Mouse (Mus musculus): ENCODE measurements around the gene Znhit3. TPM values are rescaled to one million over a fixed set of nuclear protein-coding genes. Genes with fewer than 3 reads are reported as not detected.

Znhit3 gene
- total and polyA plus RNA-seq, 3 experiments = 2.4 to 40.2 (median 22.1) TPM

- no peak overlapping the region for H3K4me3 ChIP-seq (ENCODE audit: low read depth, low read length)
- peaks cover 29% of the 10 kb centered on the region for H3K27me3 ChIP-seq (ENCODE audit: insufficient read depth, low read length)
- no peak for TF ChIP-seq TAL1 (conservative IDR thresholded peaks at IDR 0.05; ENCODE audit: low read depth, low read length)
- TF ChIP-seq POLR2AphosphoS5 (IDR thresholded peaks at IDR 0.05; ENCODE audit: insufficient replicate concordance, low read depth, low read length) = no peak
- no peak for TF ChIP-seq GATA2 (IDR thresholded peaks at IDR 0.05; ENCODE audit: borderline replicate concordance, low read depth, low read length)
- no peak for TF ChIP-seq CTCF (IDR thresholded peaks at IDR 0.05; ENCODE audit: low read depth, low read length)
- TF ChIP-seq GATA1 (IDR thresholded peaks at IDR 0.05; ENCODE audit: borderline replicate concordance, low read length) = no peak
- H3K36me3 ChIP-seq (replicated peaks) = no peaks in the 10 kb centered on the region
- H3K9me3 ChIP-seq (replicated peaks) = no peaks in the 10 kb centered on the region
- DNase-seq (ENCODE audit: low spot score) (no peak), ATAC-seq (ENCODE audit: extremely low read depth, insufficient number of reproducible peaks, low FRiP score, poor library complexity, severe bottlenecking) (no peak)
- H3K4me1 ChIP-seq (ENCODE audit: insufficient read depth, low read depth, low read length) = peaks cover 3% of the 10 kb centered on the region
These were observed 43.6 kb upstream of the Znhit3 start for GRCm38 (mm10) chr11:84959701-84960181.

- Histone ChIP-seq H3K27me3 (ENCODE audit: insufficient read depth, low read length) (peaks cover 30% of the 10 kb centered on the region), H3K4me1 (ENCODE audit: insufficient read depth, low read depth, low read length) (no peaks in the 10 kb centered on the region; the same call in 1 of the 2 replicates), H3K4me3 (ENCODE audit: low read depth, low read length) (no peak overlapping the region), H3K9me3 (replicated peaks) (no peaks in the 10 kb centered on the region), H3K36me3 (replicated peaks) (no peaks in the 10 kb centered on the region)
- TF ChIP-seq TAL1 (conservative IDR thresholded peaks at IDR 0.05; ENCODE audit: low read depth, low read length) (no peak), GATA2 (IDR thresholded peaks at IDR 0.05; ENCODE audit: borderline replicate concordance, low read depth, low read length) (no peak), POLR2AphosphoS5 (IDR thresholded peaks at IDR 0.05; ENCODE audit: insufficient replicate concordance, low read depth, low read length) (no peak), GATA1 (IDR thresholded peaks at IDR 0.05; ENCODE audit: borderline replicate concordance, low read length) (no peak), CTCF (IDR thresholded peaks at IDR 0.05; ENCODE audit: low read depth, low read length) (no peak)
- no peak for ATAC-seq (ENCODE audit: extremely low read depth, insufficient number of reproducible peaks, low FRiP score, poor library complexity, severe bottlenecking)
- no peak for DNase-seq (ENCODE audit: low spot score)
These were observed 43.0 kb upstream of the Znhit3 start for GRCm38 (mm10) chr11:84959181-84959580.

GRCm38 (mm10) chr11:84958271-84958630 lies 42.1 kb upstream of the Znhit3 start:
- no peaks in the 10 kb centered on the region for H3K9me3 ChIP-seq (replicated peaks)
- DNase-seq (ENCODE audit: low spot score) (no peak), ATAC-seq (ENCODE audit: extremely low read depth, insufficient number of reproducible peaks, low FRiP score, poor library complexity, severe bottlenecking) (no peak)
- no peaks in the 10 kb centered on the region for H3K36me3 ChIP-seq (replicated peaks)
- no peak overlapping the region for H3K4me3 ChIP-seq (ENCODE audit: low read depth, low read length)
- TF ChIP-seq POLR2AphosphoS5 (IDR thresholded peaks at IDR 0.05; ENCODE audit: insufficient replicate concordance, low read depth, low read length) (no peak), GATA2 (IDR thresholded peaks at IDR 0.05; ENCODE audit: borderline replicate concordance, low read depth, low read length) (no peak), TAL1 (conservative IDR thresholded peaks at IDR 0.05; ENCODE audit: low read depth, low read length) (no peak), CTCF (IDR thresholded peaks at IDR 0.05; ENCODE audit: low read depth, low read length) (no peak), GATA1 (IDR thresholded peaks at IDR 0.05; ENCODE audit: borderline replicate concordance, low read length) (no peak)
- peaks cover 25% of the 10 kb centered on the region for H3K27me3 ChIP-seq (ENCODE audit: insufficient read depth, low read length)
- H3K4me1 ChIP-seq (ENCODE audit: insufficient read depth, low read depth, low read length) = no peaks in the 10 kb centered on the region; the same call in 1 of the 2 replicates

GRCm38 (mm10) chr11:84957591-84958270 lies 41.6 kb upstream of the Znhit3 start, which contains the start of gene Car4:
Car4 (plus strand) TSS chr11:84957786.
- Histone ChIP-seq H3K9me3 (replicated peaks) (no peaks in the 10 kb centered on the region), H3K36me3 (replicated peaks) (no peaks in the 10 kb centered on the region), H3K4me1 (ENCODE audit: insufficient read depth, low read depth, low read length) (no peaks in the 10 kb centered on the region; the same call in 1 of the 2 replicates), H3K27me3 (ENCODE audit: insufficient read depth, low read length) (peaks cover 22% of the 10 kb centered on the region), H3K4me3 (ENCODE audit: low read depth, low read length) (no peak within 1 kb of the TSS)
- DNase-seq (ENCODE audit: low spot score) (no peak), ATAC-seq (ENCODE audit: extremely low read depth, insufficient number of reproducible peaks, low FRiP score, poor library complexity, severe bottlenecking) (no peak)
- TF ChIP-seq GATA2 (IDR thresholded peaks at IDR 0.05; ENCODE audit: borderline replicate concordance, low read depth, low read length) = no peak
- TF ChIP-seq POLR2AphosphoS5 (IDR thresholded peaks at IDR 0.05; ENCODE audit: insufficient replicate concordance, low read depth, low read length) = no peak
- no peak for TF ChIP-seq TAL1 (conservative IDR thresholded peaks at IDR 0.05; ENCODE audit: low read depth, low read length)
- TF ChIP-seq CTCF (IDR thresholded peaks at IDR 0.05; ENCODE audit: low read depth, low read length) = no peak
- TF ChIP-seq GATA1 (IDR thresholded peaks at IDR 0.05; ENCODE audit: borderline replicate concordance, low read length) = no peak

- Histone ChIP-seq H3K4me1 (ENCODE audit: insufficient read depth, low read depth, low read length) (no peaks in the 10 kb centered on the region), H3K4me3 (ENCODE audit: low read depth, low read length) (no peak overlapping the region), H3K27me3 (ENCODE audit: insufficient read depth, low read length) (peaks cover 19% of the 10 kb centered on the region), H3K9me3 (replicated peaks) (no peaks in the 10 kb centered on the region), H3K36me3 (replicated peaks) (no peaks in the 10 kb centered on the region)
- TF ChIP-seq TAL1 (conservative IDR thresholded peaks at IDR 0.05; ENCODE audit: low read depth, low read length) (no peak), POLR2AphosphoS5 (IDR thresholded peaks at IDR 0.05; ENCODE audit: insufficient replicate concordance, low read depth, low read length) (no peak), CTCF (IDR thresholded peaks at IDR 0.05; ENCODE audit: low read depth, low read length) (no peak), GATA2 (IDR thresholded peaks at IDR 0.05; ENCODE audit: borderline replicate concordance, low read depth, low read length) (no peak), GATA1 (IDR thresholded peaks at IDR 0.05; ENCODE audit: borderline replicate concordance, low read length) (no peak)
- no peak for DNase-seq (ENCODE audit: low spot score)
- no peak for ATAC-seq (ENCODE audit: extremely low read depth, insufficient number of reproducible peaks, low FRiP score, poor library complexity, severe bottlenecking)
These were observed 41.0 kb upstream of the Znhit3 start for GRCm38 (mm10) chr11:84957171-84957570.

GRCm38 (mm10) chr11:84956400-84956799 lies 40.2 kb upstream of the Znhit3 start:
- no peaks in the 10 kb centered on the region for H3K9me3 ChIP-seq (replicated peaks)
- TF ChIP-seq TAL1 (conservative IDR thresholded peaks at IDR 0.05; ENCODE audit: low read depth, low read length) = no peak
- no peak for TF ChIP-seq CTCF (IDR thresholded peaks at IDR 0.05; ENCODE audit: low read depth, low read length)
- TF ChIP-seq GATA2 (IDR thresholded peaks at IDR 0.05; ENCODE audit: borderline replicate concordance, low read depth, low read length) = no peak
- no peak for TF ChIP-seq POLR2AphosphoS5 (IDR thresholded peaks at IDR 0.05; ENCODE audit: insufficient replicate concordance, low read depth, low read length)
- TF ChIP-seq GATA1 (IDR thresholded peaks at IDR 0.05; ENCODE audit: borderline replicate concordance, low read length) = no peak
- H3K4me3 ChIP-seq (ENCODE audit: low read depth, low read length) = no peak overlapping the region
- ATAC-seq (ENCODE audit: extremely low read depth, insufficient number of reproducible peaks, low FRiP score, poor library complexity, severe bottlenecking) (no peak), DNase-seq (ENCODE audit: low spot score) (no peak)
- peaks cover 19% of the 10 kb centered on the region for H3K27me3 ChIP-seq (ENCODE audit: insufficient read depth, low read length)
- H3K4me1 ChIP-seq (ENCODE audit: insufficient read depth, low read depth, low read length) = no peaks in the 10 kb centered on the region
- no peaks in the 10 kb centered on the region for H3K36me3 ChIP-seq (replicated peaks)
